Mouse (Mus musculus): ENCODE measurements around the gene Sgca.
"Not testable (repeated sequence)": the region's sequence is repeated elsewhere in the genome, so short reads cannot be mapped to it uniquely, and the experiment has no call there.

The Sgca gene

GRCm38 (mm10) chr11:94976199-94976598 is at the start of gene Sgca:
Gene Sgca (minus strand): TSS chr11:94976327.
- no peak for DNase-seq (ENCODE audit: low read depth, low spot score)

DNA sequence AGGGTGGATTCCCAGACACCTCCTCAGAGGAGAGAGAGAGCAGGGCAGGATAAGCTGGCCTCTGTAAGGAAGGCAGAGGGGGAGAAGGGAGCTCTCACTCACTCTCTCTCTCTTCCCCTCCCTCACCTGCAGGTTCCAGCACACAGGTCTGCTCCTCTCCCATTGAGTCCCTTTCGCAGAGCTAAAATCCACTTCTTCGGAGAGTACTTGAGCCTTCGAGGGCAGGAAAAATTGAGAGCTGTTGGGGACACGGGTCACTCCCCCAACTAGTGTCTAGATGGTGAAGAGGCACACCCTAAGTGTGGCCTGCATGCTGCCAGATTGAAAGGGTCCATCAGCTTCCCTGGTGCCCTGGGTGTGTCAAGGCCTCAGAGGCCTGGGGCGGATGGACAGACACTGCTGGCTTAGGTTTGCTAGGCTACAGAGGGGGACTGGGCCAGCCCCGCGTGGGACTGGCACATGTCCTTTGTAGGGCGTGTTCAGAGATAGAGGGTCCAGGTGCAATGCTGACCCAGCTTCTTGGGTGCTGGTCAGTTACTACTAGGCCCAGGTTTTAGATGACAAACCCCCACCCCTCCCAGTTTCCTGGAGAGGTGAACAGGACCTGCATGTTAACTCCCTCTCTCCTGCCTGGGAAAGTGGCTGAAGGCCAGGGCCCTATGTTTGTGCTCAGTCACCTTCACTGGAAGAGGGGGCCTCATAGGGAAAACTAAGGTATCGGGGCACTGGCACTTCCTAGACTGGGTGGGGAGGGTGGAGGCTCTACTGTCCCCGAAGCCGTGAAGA is 49.3 kb upstream of the Sgca start:
- DNase-seq (ENCODE audit: low read depth, low spot score), result no peak

- DNase-seq (ENCODE audit: low read depth, low spot score), result no peak
Measured at GRCm38 (mm10) chr11:95024439-95025184, 48.5 kb upstream of the Sgca start.

- no peak for DNase-seq (ENCODE audit: low read depth, low spot score)
Measured at GRCm38 (mm10) chr11:95023481-95023880, 47.4 kb upstream of the Sgca start.

- no peak for DNase-seq (ENCODE audit: low read depth, low spot score)
Measured at GRCm38 (mm10) chr11:95022237-95022992, 46.3 kb upstream of the Sgca start.

GRCm38 (mm10) chr11:95015484-95015883 is 39.4 kb upstream of the Sgca start:
- no peak for DNase-seq (ENCODE audit: low read depth, low spot score)

GRCm38 (mm10) chr11:95012487-95012886 is 36.4 kb upstream of the Sgca start:
- no peak for DNase-seq (ENCODE audit: low read depth, low spot score)

DNA sequence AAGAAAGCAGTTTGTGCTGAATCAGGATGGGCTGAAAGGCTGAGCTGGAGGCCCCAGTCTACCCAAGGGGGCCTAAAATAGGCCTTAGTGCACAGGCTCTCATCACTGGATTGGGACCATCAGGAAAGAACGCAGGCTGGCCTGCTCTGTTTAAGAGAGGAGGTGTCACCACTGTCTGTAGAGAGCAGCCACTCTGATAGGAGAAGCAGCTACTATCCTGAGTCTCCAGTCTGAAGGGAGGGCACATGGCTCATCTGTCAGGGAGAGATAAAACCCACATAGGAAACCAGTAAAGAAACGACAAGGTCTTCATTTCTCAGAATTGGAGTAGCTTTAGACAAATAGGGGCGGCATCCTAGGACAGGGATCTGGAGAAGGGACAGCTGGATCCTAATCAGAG is 35.9 kb upstream of the Sgca start:
- no peak for DNase-seq (ENCODE audit: low read depth, low spot score)

DNA sequence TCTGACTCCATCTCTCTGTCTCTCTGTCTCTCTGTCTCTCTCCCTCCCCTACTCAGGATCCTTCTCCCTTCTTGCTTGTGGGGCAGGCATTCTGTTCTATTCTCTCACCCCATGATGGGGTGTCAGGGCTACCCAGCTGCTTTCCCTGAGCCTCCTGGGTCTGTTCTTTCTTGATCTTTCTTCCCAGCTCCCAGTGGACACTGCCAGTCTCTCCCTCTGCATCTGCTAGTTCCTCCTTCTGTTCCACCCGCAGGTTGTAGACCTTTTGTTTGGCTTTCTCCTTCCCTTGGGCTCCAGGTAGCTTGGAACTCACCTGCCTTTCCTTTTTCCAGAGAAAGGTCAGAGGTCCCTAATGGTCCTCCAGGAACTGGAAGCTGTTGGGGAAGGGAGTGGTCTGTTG is 35.3 kb upstream of the Sgca start:
- no peak for DNase-seq (ENCODE audit: low read depth, low spot score)

GRCm38 (mm10) chr11:95010841-95011403 is 34.8 kb upstream of the Sgca start:
- DNase-seq (ENCODE audit: low read depth, low spot score), result not testable (repeated sequence)

GRCm38 (mm10) chr11:95010141-95010739 is 34.1 kb upstream of the Sgca start:
- DNase-seq (ENCODE audit: low read depth, low spot score), result no peak

DNA sequence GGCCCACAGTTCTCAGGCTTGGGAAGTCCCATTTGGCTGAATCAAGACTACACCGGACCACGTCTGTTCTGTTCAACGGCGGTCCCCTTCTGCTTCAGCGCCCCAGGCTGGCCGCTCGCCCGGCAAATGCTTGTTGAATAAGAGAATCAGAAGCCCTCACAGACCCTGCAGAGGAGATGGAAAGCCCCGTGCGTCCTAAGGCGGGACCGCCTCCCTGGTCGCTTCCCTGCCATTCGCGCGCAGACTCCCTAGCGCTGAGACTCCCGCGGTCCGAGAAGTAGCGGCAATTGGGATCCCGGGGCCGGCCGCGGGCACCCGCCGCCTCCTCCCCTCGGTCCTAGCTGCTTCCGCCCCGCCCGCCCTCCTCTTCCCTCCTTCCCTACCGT is 33.5 kb upstream of the Sgca start, which contains the start of gene Samd14:
Samd14 (plus strand) TSS at position 251 of the 386 bp plus-strand sequence.
- peak; percentile 73 for DNase-seq (ENCODE audit: low read depth, low spot score)

- no peak for DNase-seq (ENCODE audit: low read depth, low spot score)
Measured at GRCm38 (mm10) chr11:95008661-95009628, 32.8 kb upstream of the Sgca start.

DNA sequence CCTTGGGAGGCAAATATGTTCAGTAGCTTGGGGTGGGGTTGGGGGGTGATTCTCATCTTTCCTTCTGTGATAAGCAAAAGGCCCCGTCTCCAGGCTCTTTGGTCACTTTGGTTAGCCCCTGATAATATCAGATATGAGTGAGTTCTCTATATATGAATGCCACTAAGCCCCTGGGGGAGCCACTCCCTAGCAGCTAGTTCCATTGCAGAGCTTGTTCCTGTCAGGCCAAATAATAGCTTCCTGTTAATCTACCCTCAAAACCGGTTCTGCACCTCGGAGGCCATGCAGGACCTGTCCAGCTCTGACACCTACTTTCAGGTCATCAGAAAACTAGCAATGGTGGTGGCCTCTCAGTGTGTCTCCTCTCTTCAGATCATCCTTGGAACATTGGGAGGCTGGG is 31.3 kb upstream of the Sgca start:
- no peak for DNase-seq (ENCODE audit: low read depth, low spot score)

- peak; percentile 61 for DNase-seq (ENCODE audit: low read depth, low spot score)
Measured at GRCm38 (mm10) chr11:95006525-95007219, 30.5 kb upstream of the Sgca start.

DNA sequence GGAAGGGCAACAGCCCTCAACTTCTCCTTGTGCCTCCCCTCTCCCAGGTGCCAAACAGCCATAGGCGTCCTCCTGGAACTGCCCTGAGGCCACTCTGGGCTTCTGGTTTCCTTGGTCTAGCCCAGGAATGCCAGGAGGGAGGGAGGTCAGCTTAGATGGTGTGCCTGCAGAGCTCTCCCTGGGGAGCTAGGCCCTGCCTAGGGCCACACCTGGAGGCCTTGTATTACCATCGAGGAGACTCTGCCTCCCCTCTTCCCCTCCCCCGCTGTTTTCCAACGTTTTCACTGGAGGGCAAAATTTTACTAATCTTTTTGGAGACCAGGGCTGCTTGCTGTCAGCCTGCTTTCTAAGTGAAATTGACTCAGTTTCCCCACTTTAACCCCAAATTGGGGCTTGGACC is 29.9 kb upstream of the Sgca start:
- DNase-seq (ENCODE audit: low read depth, low spot score), result no peak

DNA sequence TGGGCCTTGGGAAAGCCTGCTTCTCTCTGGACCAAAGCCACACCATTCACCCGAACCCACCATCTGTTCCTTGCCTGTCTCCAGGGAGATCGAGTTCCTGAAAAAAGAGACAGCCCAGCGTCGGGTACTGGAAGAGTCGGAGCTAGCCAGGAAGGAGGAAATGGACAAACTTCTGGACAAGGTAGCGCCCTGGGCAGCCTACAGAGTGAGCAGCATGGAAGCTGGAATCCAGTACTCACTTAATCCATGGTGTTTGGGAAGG is 28.7 kb upstream of the Sgca start:
- DNase-seq (ENCODE audit: low read depth, low spot score), result no peak

- DNase-seq (ENCODE audit: low read depth, low spot score), result no peak
Measured at GRCm38 (mm10) chr11:95004136-95004936, 28.2 kb upstream of the Sgca start.

DNA sequence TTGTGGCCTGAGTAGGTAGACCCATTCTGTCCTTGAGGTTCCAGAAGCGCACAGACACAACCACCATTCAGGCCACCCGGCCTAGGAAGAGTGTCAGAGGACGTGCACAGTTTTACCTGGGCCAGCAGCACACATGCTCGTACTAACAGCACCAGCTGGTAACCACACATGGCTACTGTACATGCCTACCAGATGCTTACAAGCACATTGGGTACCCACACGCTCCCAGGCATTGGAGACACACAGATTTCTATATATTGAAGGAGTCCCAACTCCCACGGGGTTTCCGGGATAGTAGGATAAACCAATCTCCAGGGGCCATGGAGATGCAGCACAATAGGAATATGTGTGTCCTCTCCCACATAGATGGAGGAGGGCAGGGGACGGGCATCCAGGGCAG is 26.6 kb upstream of the Sgca start:
- DNase-seq (ENCODE audit: low read depth, low spot score), result no peak
